Mouse (Mus musculus): ENCODE data around the gene Pam. TPM values are rescaled to one million over a fixed set of nuclear protein-coding genes. Genes with fewer than 3 reads are reported as not detected.
"Not testable (repeated sequence)": the region's sequence is repeated elsewhere in the genome, so short reads cannot be mapped to it uniquely, and the experiment has no call there.

Pam gene
- polyA plus RNA-seq, 1 experiment from 2014 or later = 76.4 TPM

GRCm38 (mm10) chr1:97768906-97769293, 326.5 kb downstream of the Pam start:
- H3K9me3 ChIP-seq (ENCODE audit: control insufficient read depth, low read length) = no peaks in the 10 kb centered on the region
- DNase-seq (ENCODE audit: low spot score) (no peak), ATAC-seq (ENCODE audit: low FRiP score, low TSS enrichment) (no peak)
- H3K27ac ChIP-seq (replicated peaks) = peak overlapping the region; percentile 89; the same call in 1 of the 2 replicates
- TF ChIP-seq EP300 (optimal IDR thresholded peaks at IDR 0.05) (no peak), CTCF (IDR thresholded peaks at IDR 0.05; ENCODE audit: low read depth) (no peak)
- H3K9ac ChIP-seq (ENCODE audit: low read length) = peak overlapping the region; percentile 87
- H3K27me3 ChIP-seq (ENCODE audit: control insufficient read depth, insufficient read depth, low read length) = no peaks in the 10 kb centered on the region
- WGBS = 5% methylated on average over 7 of the region's 7 CpGs
- H3K4me1 ChIP-seq (replicated peaks; ENCODE audit: control insufficient read depth, insufficient read depth) = peaks cover 2% of the 10 kb centered on the region; the same call in 1 of the 2 replicates
- H3K36me3 ChIP-seq (ENCODE audit: control insufficient read depth, insufficient read depth, low read length) = no peaks in the 10 kb centered on the region
- H3K4me2 ChIP-seq (replicated peaks; ENCODE audit: low read depth) = peak overlapping the region; percentile 84
- H3K4me3 ChIP-seq (ENCODE audit: low read depth, low read length) = peak overlapping the region; percentile 95

- no peak overlapping the region for H3K27ac ChIP-seq (replicated peaks)
- 77% methylated on average over 2 of the region's 2 CpGs for WGBS
Observed at GRCm38 (mm10) chr1:97768089-97768488, 327.4 kb downstream of the Pam start.

GRCm38 (mm10) chr1:97765712-97766111, 329.7 kb downstream of the Pam start:
- H3K4me1 ChIP-seq (replicated peaks; ENCODE audit: control insufficient read depth, insufficient read depth); H3K4me2 ChIP-seq (replicated peaks; ENCODE audit: low read depth); ATAC-seq (ENCODE audit: low FRiP score, low TSS enrichment); H3K9ac ChIP-seq (ENCODE audit: low read length); H3K4me3 ChIP-seq (ENCODE audit: low read depth, low read length); H3K27me3 ChIP-seq (ENCODE audit: control insufficient read depth, insufficient read depth, low read length); H3K36me3 ChIP-seq (ENCODE audit: control insufficient read depth, insufficient read depth, low read length); H3K27ac ChIP-seq (replicated peaks); DNase-seq (ENCODE audit: low spot score); H3K9me3 ChIP-seq (ENCODE audit: control insufficient read depth, low read length): not testable (repeated sequence)
- WGBS = 74% methylated on average over 4 of the region's 4 CpGs

More at GRCm38 (mm10) chr1:97768089-97768488, 327.4 kb downstream of the Pam start:
- TF ChIP-seq EP300 (optimal IDR thresholded peaks at IDR 0.05) (no peak), CTCF (IDR thresholded peaks at IDR 0.05; ENCODE audit: low read depth) (no peak)
- Histone ChIP-seq H3K4me1 (replicated peaks; ENCODE audit: control insufficient read depth, insufficient read depth) (peaks cover 2% of the 10 kb centered on the region; the same call in 1 of the 2 replicates), H3K27me3 (ENCODE audit: control insufficient read depth, insufficient read depth, low read length) (no peaks in the 10 kb centered on the region), H3K4me2 (replicated peaks; ENCODE audit: low read depth) (no peak overlapping the region), H3K9me3 (ENCODE audit: control insufficient read depth, low read length) (no peaks in the 10 kb centered on the region), H3K4me3 (ENCODE audit: low read depth, low read length) (no peak overlapping the region), H3K36me3 (ENCODE audit: control insufficient read depth, insufficient read depth, low read length) (no peaks in the 10 kb centered on the region), H3K9ac (ENCODE audit: low read length) (no peak overlapping the region)
- DNase-seq (ENCODE audit: low spot score) = no peak
- ATAC-seq (ENCODE audit: low FRiP score, low TSS enrichment) = no peak

- TF ChIP-seq CTCF (IDR thresholded peaks at IDR 0.05; ENCODE audit: low read depth) (no peak), EP300 (optimal IDR thresholded peaks at IDR 0.05) (no peak)
- Histone ChIP-seq H3K4me3 (ENCODE audit: low read depth, low read length) (no peak overlapping the region), H3K4me1 (replicated peaks; ENCODE audit: control insufficient read depth, insufficient read depth) (no peaks in the 10 kb centered on the region), H3K4me2 (replicated peaks; ENCODE audit: low read depth) (no peak overlapping the region), H3K27me3 (ENCODE audit: control insufficient read depth, insufficient read depth, low read length) (no peaks in the 10 kb centered on the region), H3K27ac (replicated peaks) (no peak overlapping the region), H3K9me3 (ENCODE audit: control insufficient read depth, low read length) (no peaks in the 10 kb centered on the region), H3K36me3 (ENCODE audit: control insufficient read depth, insufficient read depth, low read length) (0 out of 2 replicates have a peak, but pooled peaks cover 2% of the 10 kb centered on the region), H3K9ac (ENCODE audit: low read length) (no peak overlapping the region)
- DNase-seq (ENCODE audit: low spot score) = no peak
- 84% methylated on average over 6 of the region's 6 CpGs for WGBS
- no peak for ATAC-seq (ENCODE audit: low FRiP score, low TSS enrichment)
Observed at GRCm38 (mm10) chr1:97761477-97761876, 334.0 kb downstream of the Pam start.

GRCm38 (mm10) chr1:97760598-97760997, 334.8 kb downstream of the Pam start:
- no peaks in the 10 kb centered on the region for H3K27me3 ChIP-seq (ENCODE audit: control insufficient read depth, insufficient read depth, low read length)
- no peak overlapping the region for H3K9ac ChIP-seq (ENCODE audit: low read length)
- H3K4me1 ChIP-seq (replicated peaks; ENCODE audit: control insufficient read depth, insufficient read depth) = no peaks in the 10 kb centered on the region
- H3K36me3 ChIP-seq (ENCODE audit: control insufficient read depth, insufficient read depth, low read length) = 0 out of 2 replicates have a peak, but pooled peaks cover 2% of the 10 kb centered on the region
- no peaks in the 10 kb centered on the region for H3K9me3 ChIP-seq (ENCODE audit: control insufficient read depth, low read length)
- H3K4me3 ChIP-seq (ENCODE audit: low read depth, low read length) = no peak overlapping the region
- ATAC-seq (ENCODE audit: low FRiP score, low TSS enrichment) = no peak
- no peak overlapping the region for H3K4me2 ChIP-seq (replicated peaks; ENCODE audit: low read depth)
- TF ChIP-seq EP300 (optimal IDR thresholded peaks at IDR 0.05) (no peak), CTCF (IDR thresholded peaks at IDR 0.05; ENCODE audit: low read depth) (no peak)
- H3K27ac ChIP-seq (replicated peaks) = no peak overlapping the region
- no peak for DNase-seq (ENCODE audit: low spot score)
- WGBS = 75% methylated on average over 7 of the region's 7 CpGs

- H3K4me2 ChIP-seq (replicated peaks; ENCODE audit: low read depth) = no peak overlapping the region
- no peak for DNase-seq (ENCODE audit: low spot score)
- no peaks in the 10 kb centered on the region for H3K27me3 ChIP-seq (ENCODE audit: control insufficient read depth, insufficient read depth, low read length)
- no peak overlapping the region for H3K4me3 ChIP-seq (ENCODE audit: low read depth, low read length)
- TF ChIP-seq EP300 (optimal IDR thresholded peaks at IDR 0.05) = no peak
- TF ChIP-seq CTCF (IDR thresholded peaks at IDR 0.05; ENCODE audit: low read depth) = no peak
- no peaks in the 10 kb centered on the region for H3K9me3 ChIP-seq (ENCODE audit: control insufficient read depth, low read length)
- ATAC-seq (ENCODE audit: low FRiP score, low TSS enrichment) = no peak
- H3K9ac ChIP-seq (ENCODE audit: low read length) = no peak overlapping the region
- peaks cover 7% of the 10 kb centered on the region; the same call in 1 of the 2 replicates for H3K36me3 ChIP-seq (ENCODE audit: control insufficient read depth, insufficient read depth, low read length)
- no peak overlapping the region for H3K27ac ChIP-seq (replicated peaks)
- no peaks in the 10 kb centered on the region for H3K4me1 ChIP-seq (replicated peaks; ENCODE audit: control insufficient read depth, insufficient read depth)
Observed at GRCm38 (mm10) chr1:97759841-97760240, 335.6 kb downstream of the Pam start.

Data from stomach, postnatal 0 days (tissue).